Mouse (Mus musculus): ENCODE results near the gene Dll1. TPM values are rescaled to one million over a fixed set of nuclear protein-coding genes. Genes with fewer than 3 reads are reported as not detected.

Gene Dll1
- 10 to 100 TPM in 1 of 4 experiments, 1 to 10 TPM in 3; 5.8 to 10.6 (median 8.0) TPM for total RNA-seq (2022)

GRCm38 (mm10) chr17:15376494-15377181, at the start of gene Dll1:
Gene Dll1 (minus strand): TSS chr17:15376872.
- DNase-seq (ENCODE audit: low spot score in 2 of 2): no peak

GRCm38 (mm10) chr17:15425931-15426330, 49.3 kb upstream of the Dll1 start:
- no peak for DNase-seq (ENCODE audit: low spot score in 2 of 2)

- peak; percentile 38 to 85 for DNase-seq (ENCODE audit: low spot score in 2 of 2)
Measured at GRCm38 (mm10) chr17:15423080-15423765, 46.6 kb upstream of the Dll1 start.

- no peak for DNase-seq (ENCODE audit: low spot score in 2 of 2)
Measured at GRCm38 (mm10) chr17:15422666-15423065, 46.0 kb upstream of the Dll1 start.

- no peak for DNase-seq (ENCODE audit: low spot score in 2 of 2)
Measured at GRCm38 (mm10) chr17:15421446-15421845, 44.8 kb upstream of the Dll1 start.

- DNase-seq (ENCODE audit: low spot score in 2 of 2): no peak
Measured at GRCm38 (mm10) chr17:15420021-15420603, 43.4 kb upstream of the Dll1 start.

GRCm38 (mm10) chr17:15419534-15419933, 42.9 kb upstream of the Dll1 start:
- no peak for DNase-seq (ENCODE audit: low spot score in 2 of 2)

GRCm38 (mm10) chr17:15416596-15417215, 40.0 kb upstream of the Dll1 start:
- DNase-seq (ENCODE audit: low spot score in 2 of 2): no peak

GRCm38 (mm10) chr17:15410861-15411260, 34.2 kb upstream of the Dll1 start:
- no peak for DNase-seq (ENCODE audit: low spot score in 2 of 2)

GRCm38 (mm10) chr17:15409261-15409660, 32.6 kb upstream of the Dll1 start:
- DNase-seq (ENCODE audit: low spot score in 2 of 2): peak in 1 of 2 experiments; percentile 68

GRCm38 (mm10) chr17:15406576-15406975, 29.9 kb upstream of the Dll1 start:
- DNase-seq (ENCODE audit: low spot score in 2 of 2): no peak

- DNase-seq (ENCODE audit: low spot score in 2 of 2): no peak
Measured at GRCm38 (mm10) chr17:15401716-15402115, 25.0 kb upstream of the Dll1 start.

GRCm38 (mm10) chr17:15395997-15396675, 19.5 kb upstream of the Dll1 start, which contains the start of gene Fam120b:
Gene Fam120b (plus strand): TSS chr17:15396202.
- DNase-seq (ENCODE audit: low spot score in 2 of 2): peak; percentile 73 to 95

- no peak for DNase-seq (ENCODE audit: low spot score in 2 of 2)
Measured at GRCm38 (mm10) chr17:15389356-15389755, 12.7 kb upstream of the Dll1 start.

GRCm38 (mm10) chr17:15388892-15389291, 12.2 kb upstream of the Dll1 start:
- no peak for DNase-seq (ENCODE audit: low spot score in 2 of 2)

- DNase-seq (ENCODE audit: low spot score in 2 of 2): no peak
Measured at GRCm38 (mm10) chr17:15383360-15383759, 6.7 kb upstream of the Dll1 start.

- DNase-seq (ENCODE audit: low spot score in 2 of 2): no peak
Measured at GRCm38 (mm10) chr17:15381869-15382660, 5.4 kb upstream of the Dll1 start.

- no peak for DNase-seq (ENCODE audit: low spot score in 2 of 2)
Measured at GRCm38 (mm10) chr17:15381092-15381860, 4.6 kb upstream of the Dll1 start.

- peak in 1 of 2 experiments; percentile 35 for DNase-seq (ENCODE audit: low spot score in 2 of 2)
Measured at GRCm38 (mm10) chr17:15380641-15381051, 4.0 kb upstream of the Dll1 start.
